Mouse (Mus musculus): Measurements from ENCODE around the gene Zfp94.

DNA sequence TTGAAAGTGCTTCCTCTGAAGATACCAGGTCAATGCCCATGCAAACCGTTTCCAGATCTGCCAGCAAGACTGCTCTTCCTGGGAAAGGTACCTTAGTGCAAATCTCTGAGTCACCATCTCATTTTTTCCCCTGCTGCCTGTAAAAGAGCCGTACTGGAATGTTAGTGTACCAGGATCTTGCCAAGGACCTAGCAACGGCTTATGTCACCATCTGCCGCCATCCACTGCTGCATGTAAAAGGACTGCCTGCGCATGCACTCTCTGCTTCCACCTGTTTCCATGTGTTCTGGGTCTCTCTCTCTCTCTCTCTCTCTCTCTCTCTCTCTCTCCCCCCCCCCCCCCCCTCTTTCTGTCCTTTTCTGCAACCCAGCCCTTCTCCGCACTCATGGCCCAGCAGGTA, 28.0 kb downstream of the Zfp94 start:
- no peak for TF ChIP-seq ZC3H11A (IDR thresholded peaks at IDR 0.05; ENCODE audit: borderline replicate concordance, low read depth, low read length)
- no peak for TF ChIP-seq MAFK (IDR thresholded peaks at IDR 0.05; ENCODE audit: insufficient read depth, low read depth, low read length)
- no peak for TF ChIP-seq CHD2 (IDR thresholded peaks at IDR 0.05; ENCODE audit: low read depth, low read length)
- TF ChIP-seq HCFC1 (IDR thresholded peaks at IDR 0.05; ENCODE audit: borderline replicate concordance, insufficient read depth, low read length) = no peak
- TF ChIP-seq ZNF384 (IDR thresholded peaks at IDR 0.05; ENCODE audit: low read depth, low read length) = no peak

Data from ES-E14 (cell line).